Mouse (Mus musculus): ENCODE data around the gene Olfr161.
A peak's percentile ranks its signal among the peaks of the same experiment; 100 is the strongest.
"Not testable (repeated sequence)": the region's sequence is repeated elsewhere in the genome, so short reads cannot be mapped to it uniquely, and the experiment has no call there.

The Olfr161 gene

DNA sequence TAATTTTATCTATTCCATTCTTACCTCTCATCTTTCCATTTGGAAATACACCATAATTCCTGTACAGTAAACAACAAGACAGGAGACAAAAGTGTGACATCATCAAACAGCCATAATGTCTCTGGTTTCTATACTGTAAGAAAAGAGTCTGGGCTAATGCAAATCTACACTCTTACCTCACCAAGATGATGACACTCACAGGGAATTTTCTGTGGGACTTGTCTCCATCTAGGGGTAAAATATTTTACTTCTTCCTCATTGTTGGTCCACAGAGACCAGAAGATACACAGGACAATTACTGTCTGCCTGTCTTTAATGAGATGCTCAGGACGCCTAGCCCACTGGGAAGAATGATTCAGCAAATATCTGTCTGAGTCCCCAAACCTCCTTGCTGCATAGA, at the start of gene Olfr161:
TSS of gene Olfr161 (plus strand) at position 352 of the 400 bp plus-strand sequence.
- DNase-seq (ENCODE audit: low read depth, low spot score) = no peak

DNA sequence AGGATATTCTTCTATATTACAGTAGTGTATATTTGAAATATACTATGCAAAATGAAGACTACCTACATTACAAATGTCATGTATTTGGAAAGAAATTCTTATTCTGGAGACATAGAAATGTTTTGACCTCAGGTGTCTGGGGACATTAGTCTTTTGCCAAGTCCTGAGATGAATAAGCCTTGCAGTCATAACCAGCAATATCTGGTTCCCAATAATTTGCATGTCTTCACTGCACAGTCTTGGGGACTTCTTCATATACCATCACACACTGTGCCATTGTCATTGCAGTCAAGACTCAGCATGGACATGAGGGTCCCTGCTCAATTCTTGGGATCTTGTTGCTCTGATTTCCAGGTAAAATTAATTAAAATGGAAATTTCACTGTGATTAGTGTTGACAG, 27.3 kb upstream of the Olfr161 start:
- DNase-seq (ENCODE audit: low read depth, low spot score) = no peak

DNA sequence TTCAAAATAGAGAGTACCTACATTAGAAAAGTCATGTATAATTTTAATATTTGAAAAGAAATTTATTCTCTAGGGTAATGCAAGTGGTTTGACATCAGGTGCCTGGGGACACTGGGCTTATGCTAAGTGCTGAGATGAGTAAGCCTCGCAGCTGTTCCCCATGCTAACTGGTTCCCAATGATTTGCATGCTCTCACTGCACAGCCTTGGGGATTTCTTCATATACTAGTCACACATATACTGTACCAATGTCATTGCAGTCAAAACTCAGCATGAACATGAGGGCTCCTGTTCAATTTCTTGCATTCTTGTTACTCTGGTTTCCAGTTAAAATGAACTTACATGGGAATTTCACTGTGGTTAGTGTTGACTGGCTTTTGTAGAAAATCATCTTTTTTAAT, 13.2 kb upstream of the Olfr161 start:
- DNase-seq (ENCODE audit: low read depth, low spot score) = not testable (repeated sequence)

DNA sequence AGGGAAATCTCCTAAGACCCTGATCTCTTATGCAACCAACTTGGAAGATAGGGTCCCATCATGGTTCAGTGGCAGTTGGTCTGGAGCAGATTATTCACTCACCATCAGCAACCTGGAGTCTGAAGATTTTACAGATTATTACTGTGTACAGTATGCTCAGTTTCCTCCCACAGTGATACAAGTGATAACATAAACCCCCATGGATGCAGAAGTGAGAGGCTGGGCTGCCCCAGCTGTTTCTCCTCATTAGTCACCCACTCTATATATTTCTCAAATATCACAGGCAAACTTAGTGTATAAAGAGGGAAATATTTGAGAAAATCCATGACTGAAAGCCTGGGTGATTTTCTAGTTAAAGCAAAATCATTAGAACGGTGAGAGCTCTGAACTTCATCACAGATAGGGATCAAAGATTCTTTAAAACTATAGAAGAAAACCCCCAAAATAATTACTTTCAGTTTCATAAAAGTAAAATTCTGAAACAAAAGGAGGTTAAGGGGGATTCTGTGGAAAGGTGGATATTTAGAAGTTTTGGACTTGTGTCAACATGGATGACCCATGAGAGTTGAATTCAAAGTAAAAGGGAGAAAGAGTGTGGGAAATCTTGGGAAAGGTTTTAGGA, 12.5 kb upstream of the Olfr161 start:
- DNase-seq (ENCODE audit: low read depth, low spot score) = not testable (repeated sequence)

DNA sequence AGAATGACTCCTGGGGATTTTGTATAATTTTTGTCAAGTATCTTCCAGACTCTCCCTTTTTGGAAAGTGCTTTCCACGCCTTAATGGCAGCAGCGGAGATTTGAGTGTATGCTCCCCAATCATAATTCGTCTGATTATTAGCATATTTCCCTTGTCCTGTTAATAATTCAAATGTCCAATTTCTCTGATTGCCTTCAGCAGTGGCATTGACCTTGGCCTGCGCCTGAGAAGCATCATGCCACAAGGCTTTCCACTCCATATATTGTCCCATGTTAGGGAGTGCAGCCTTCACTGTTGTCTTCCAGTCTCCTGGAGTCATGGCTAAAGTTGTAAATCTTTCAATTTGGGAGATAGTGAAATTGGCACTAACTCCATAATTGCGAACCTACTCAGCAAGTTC, 40.5 kb downstream of the Olfr161 start:
- DNase-seq (ENCODE audit: low read depth, low spot score) = not testable (repeated sequence)

DNA sequence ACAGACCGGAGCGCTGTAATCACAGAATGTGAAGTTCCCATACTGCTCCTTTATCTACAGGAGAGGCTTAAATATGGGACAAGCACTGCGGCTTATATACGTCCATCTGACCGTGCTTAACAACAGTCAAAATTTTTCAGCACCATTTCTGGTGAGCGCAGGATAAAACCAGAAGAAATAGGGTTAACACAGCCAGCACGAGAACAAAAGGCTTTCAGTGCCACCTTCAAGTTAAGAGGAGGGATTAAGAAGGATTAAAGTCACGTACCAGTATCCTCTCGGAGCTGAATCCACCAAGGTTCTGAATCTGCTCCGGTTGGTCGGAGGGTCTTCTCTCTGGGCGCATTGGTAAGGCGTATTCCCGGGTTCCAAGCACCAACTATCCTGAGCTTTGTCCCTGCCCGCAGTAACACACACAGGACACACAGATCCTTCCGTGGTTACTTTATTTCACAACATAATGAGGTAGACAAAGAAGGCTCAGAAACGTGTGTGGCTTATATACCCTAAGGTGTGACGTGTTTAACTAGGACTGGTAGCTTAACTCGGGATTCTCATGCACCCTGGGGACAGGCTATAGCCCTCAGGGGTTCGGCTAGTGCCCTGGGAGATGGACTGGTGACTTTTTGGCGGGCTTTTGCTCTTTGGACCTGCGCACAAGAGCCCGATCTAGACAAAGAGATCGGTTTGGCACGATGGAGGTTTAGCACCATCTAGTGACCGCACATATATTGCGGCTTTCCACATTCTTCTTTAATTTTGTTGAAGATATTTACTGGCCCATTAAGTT, 41.9 kb downstream of the Olfr161 start:
- DNase-seq (ENCODE audit: low read depth, low spot score) = peak; percentile 0

Measured in mesoderm, embryonic 11.5 days (tissue).